Mouse (Mus musculus) ovary, postnatal 10 days (tissue): ENCODE measurements around the gene Mthfd1l.

Experiments used
- DNase-seq: peaks from one replicate; pipeline ENCODE4 v3.0.0; 2022; ENCODE audit warnings: low spot score

Gene Mthfd1l

GRCm38 (mm10) chr10:4084907-4085306, 112.0 kb downstream of the Mthfd1l start:
- DNase-seq, result no peak

- DNase-seq, result no peak
Measured at GRCm38 (mm10) chr10:4085363-4086141, 112.6 kb downstream of the Mthfd1l start.

- no peak for DNase-seq
Measured at GRCm38 (mm10) chr10:4087563-4087962, 114.6 kb downstream of the Mthfd1l start.

- DNase-seq, result no peak
Measured at GRCm38 (mm10) chr10:4088744-4089414, 116.0 kb downstream of the Mthfd1l start.

- no peak for DNase-seq
Measured at GRCm38 (mm10) chr10:4089885-4090284, 117.0 kb downstream of the Mthfd1l start.

- no peak for DNase-seq
Measured at GRCm38 (mm10) chr10:4092990-4093389, 120.1 kb downstream of the Mthfd1l start.

GRCm38 (mm10) chr10:4094093-4094817, 121.3 kb downstream of the Mthfd1l start:
- no peak for DNase-seq

- no peak for DNase-seq
Measured at GRCm38 (mm10) chr10:4096151-4096550, 123.2 kb downstream of the Mthfd1l start.

- DNase-seq, result no peak
Measured at GRCm38 (mm10) chr10:4100007-4100406, 127.1 kb downstream of the Mthfd1l start.

- DNase-seq, result no peak
Measured at GRCm38 (mm10) chr10:4105676-4106528, 133.0 kb downstream of the Mthfd1l start.

GRCm38 (mm10) chr10:4107661-4108338, 134.9 kb downstream of the Mthfd1l start:
- DNase-seq, result no peak

GRCm38 (mm10) chr10:4108462-4108861, 135.5 kb downstream of the Mthfd1l start:
- DNase-seq, result no peak

- DNase-seq, result no peak
Measured at GRCm38 (mm10) chr10:4111095-4111794, 138.3 kb downstream of the Mthfd1l start.

GRCm38 (mm10) chr10:4111795-4112139, 138.8 kb downstream of the Mthfd1l start:
- no peak for DNase-seq

GRCm38 (mm10) chr10:4112611-4113327, 139.9 kb downstream of the Mthfd1l start:
- DNase-seq, result no peak

- DNase-seq, result no peak
Measured at GRCm38 (mm10) chr10:4113328-4113658, 140.4 kb downstream of the Mthfd1l start.

- no peak for DNase-seq
Measured at GRCm38 (mm10) chr10:4116653-4117052, 143.7 kb downstream of the Mthfd1l start.

GRCm38 (mm10) chr10:4117091-4117490, 144.2 kb downstream of the Mthfd1l start:
- no peak for DNase-seq

GRCm38 (mm10) chr10:4119287-4119686, 146.4 kb downstream of the Mthfd1l start:
- DNase-seq, result no peak

GRCm38 (mm10) chr10:4120708-4121107, 147.8 kb downstream of the Mthfd1l start:
- DNase-seq, result no peak
